Mouse (Mus musculus): ENCODE results near the gene Ifnab.

- TF ChIP-seq POLR2A (IDR thresholded peaks at IDR 0.05; ENCODE audit: borderline replicate concordance, extremely low read depth, insufficient read depth, insufficient read length, poor library complexity, severe bottlenecking) (no peak), CTCF (IDR thresholded peaks at IDR 0.05; ENCODE audit: borderline replicate concordance, extremely low read depth, insufficient read depth, insufficient read length) (peak; percentile 99)
These were observed 5.2 kb upstream of the Ifnab start for GRCm38 (mm10) chr4:88696237-88696884.
